Mouse (Mus musculus) heart, postnatal 0 days (tissue): ENCODE data around the gene Gtf2h1.

Experiments used
- CTCF ChIP-seq: IDR thresholded peaks from 2 replicates; pipeline ENCODE4 v1.5.1; 2016; ENCODE audit warnings: antibody characterized with exemption, control low read depth, low read depth
- EP300 ChIP-seq: IDR thresholded peaks from 2 replicates; pipeline ENCODE4 v1.6.1; 2016; ENCODE audit warnings: antibody characterized with exemption, low read depth

- TF ChIP-seq CTCF (no peak), EP300 (no peak)
These were observed 43.5 kb downstream of the Gtf2h1 start for GRCm38 (mm10) chr7:46839446-46839845.
